Mouse (Mus musculus) right cerebral cortex, adult 18-20 months (tissue): ENCODE measurements around the gene Gm45233.

Source experiments
- DNase-seq: peaks from one replicate; pipeline ENCODE4 v3.0.0; 2022; ENCODE audit warnings: mixed read lengths

Gene Gm45233

DNA sequence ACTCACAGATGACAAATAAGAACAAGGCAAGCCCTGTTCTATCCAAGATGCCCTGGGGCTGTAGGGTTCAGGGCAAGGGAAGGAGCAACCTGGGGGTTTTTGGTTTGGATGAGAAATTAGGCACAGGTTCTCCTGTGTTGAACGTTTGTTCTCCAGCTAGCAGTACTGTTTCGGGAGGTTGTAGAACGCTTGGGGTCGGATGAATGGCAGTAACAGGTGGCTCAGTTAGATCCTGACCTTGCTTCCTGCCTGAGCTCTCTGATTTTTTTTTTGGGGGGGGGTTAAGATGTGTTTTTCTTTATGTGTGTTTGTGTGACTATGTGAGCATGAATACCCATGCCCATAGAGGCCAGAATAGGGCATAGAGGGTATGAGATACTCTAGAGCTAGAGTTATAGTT lies 68.6 kb downstream of the Gm45233 start:
- no peak for DNase-seq
